Mouse (Mus musculus): ENCODE measurements around the gene Catsperd.

DNA sequence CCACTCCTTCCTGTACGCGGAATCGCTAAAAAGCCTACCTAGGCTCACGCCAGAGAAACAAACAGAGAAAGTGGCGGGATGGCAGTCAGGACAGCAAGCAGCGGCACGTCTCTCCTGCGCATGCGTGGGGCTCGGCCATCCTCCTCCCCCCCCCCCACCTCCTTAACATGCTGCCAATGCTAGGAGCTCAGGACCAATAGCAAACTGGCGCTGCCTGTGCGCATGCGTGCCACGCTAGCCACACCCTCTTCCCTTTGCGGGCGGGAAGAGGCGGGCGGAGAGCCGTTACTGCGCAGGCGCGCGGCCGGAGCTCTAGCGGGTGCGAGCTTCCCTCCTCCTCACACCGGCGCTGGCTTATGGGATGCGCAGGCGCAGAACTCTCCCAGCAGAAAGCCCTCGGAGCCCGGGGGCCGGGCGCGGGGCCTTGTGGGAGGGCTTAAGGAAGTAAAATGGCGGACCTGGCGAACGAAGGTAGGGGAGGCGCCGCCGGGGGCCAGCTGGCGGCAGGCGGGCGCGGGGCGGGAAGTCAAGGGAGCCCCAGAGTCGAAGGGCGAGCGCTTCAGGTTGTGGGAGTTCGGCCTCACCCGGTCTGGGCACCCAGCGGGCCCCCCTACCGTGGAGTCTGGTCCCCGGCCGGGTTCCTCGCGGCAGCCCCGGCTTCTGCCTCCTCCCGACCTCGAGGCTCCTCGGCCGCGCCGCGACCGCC lies 45.2 kb downstream of the Catsperd start, which contains the start of gene Ranbp3:
- TF ChIP-seq CTCF (IDR thresholded peaks at IDR 0.05; ENCODE audit: insufficient read depth, low read depth, low read length) (no peak), POLR2A (IDR thresholded peaks at IDR 0.05; ENCODE audit: insufficient read depth, low read depth, low read length) (peak; percentile 79)

Data from olfactory bulb, adult 2 months (tissue).